Mouse (Mus musculus): Measurements from ENCODE around the gene Tdrd12. TPM values are rescaled to one million over a fixed set of nuclear protein-coding genes. Genes with fewer than 3 reads are reported as not detected.
A peak's percentile ranks its signal among the peaks of the same experiment; 100 is the strongest.

Tdrd12 gene
- polyA plus RNA-seq, 1 experiment from 2014 or later = 0.19 TPM

- H3K4me2 ChIP-seq (replicated peaks; ENCODE audit: low read depth) = no peak overlapping the region
- no peak overlapping the region for H3K9ac ChIP-seq (ENCODE audit: low read length)
- H3K27ac ChIP-seq (replicated peaks) = no peak overlapping the region
- no peaks in the 10 kb centered on the region for H3K27me3 ChIP-seq (ENCODE audit: control insufficient read depth, insufficient read depth, low read length)
- WGBS = 61% methylated on average over 1 of the region's 1 CpGs
- ATAC-seq (ENCODE audit: low FRiP score, low TSS enrichment) (no peak), DNase-seq (ENCODE audit: low spot score) (no peak)
- no peaks in the 10 kb centered on the region for H3K4me1 ChIP-seq (replicated peaks; ENCODE audit: control insufficient read depth, insufficient read depth)
- no peaks in the 10 kb centered on the region for H3K9me3 ChIP-seq (ENCODE audit: control insufficient read depth, low read length)
- H3K36me3 ChIP-seq (ENCODE audit: control insufficient read depth, insufficient read depth, low read length) = no peaks in the 10 kb centered on the region
- no peak overlapping the region for H3K4me3 ChIP-seq (ENCODE audit: low read depth, low read length)
- no peak for TF ChIP-seq EP300 (optimal IDR thresholded peaks at IDR 0.05)
- no peak for TF ChIP-seq CTCF (IDR thresholded peaks at IDR 0.05; ENCODE audit: low read depth)
Measured at GRCm38 (mm10) chr7:35491005-35491404, 46.5 kb downstream of the Tdrd12 start.

GRCm38 (mm10) chr7:35490186-35490585, 47.4 kb downstream of the Tdrd12 start:
- no peaks in the 10 kb centered on the region for H3K4me1 ChIP-seq (replicated peaks; ENCODE audit: control insufficient read depth, insufficient read depth)
- no peak overlapping the region for H3K4me3 ChIP-seq (ENCODE audit: low read depth, low read length)
- 95% methylated on average over 2 of the region's 2 CpGs for WGBS
- DNase-seq (ENCODE audit: low spot score) = no peak
- no peaks in the 10 kb centered on the region for H3K36me3 ChIP-seq (ENCODE audit: control insufficient read depth, insufficient read depth, low read length)
- H3K27me3 ChIP-seq (ENCODE audit: control insufficient read depth, insufficient read depth, low read length) = no peaks in the 10 kb centered on the region
- H3K9ac ChIP-seq (ENCODE audit: low read length) = no peak overlapping the region
- H3K27ac ChIP-seq (replicated peaks) = no peak overlapping the region
- no peak overlapping the region for H3K4me2 ChIP-seq (replicated peaks; ENCODE audit: low read depth)
- no peak for ATAC-seq (ENCODE audit: low FRiP score, low TSS enrichment)
- TF ChIP-seq EP300 (optimal IDR thresholded peaks at IDR 0.05) (no peak), CTCF (IDR thresholded peaks at IDR 0.05; ENCODE audit: low read depth) (no peak)
- H3K9me3 ChIP-seq (ENCODE audit: control insufficient read depth, low read length) = no peaks in the 10 kb centered on the region

GRCm38 (mm10) chr7:35486553-35486952, 51.0 kb downstream of the Tdrd12 start:
- Histone ChIP-seq H3K9ac (ENCODE audit: low read length) (no peak overlapping the region), H3K27me3 (ENCODE audit: control insufficient read depth, insufficient read depth, low read length) (no peaks in the 10 kb centered on the region), H3K9me3 (ENCODE audit: control insufficient read depth, low read length) (no peaks in the 10 kb centered on the region), H3K4me1 (replicated peaks; ENCODE audit: control insufficient read depth, insufficient read depth) (no peaks in the 10 kb centered on the region), H3K27ac (replicated peaks) (no peak overlapping the region), H3K4me2 (replicated peaks; ENCODE audit: low read depth) (no peak overlapping the region), H3K4me3 (ENCODE audit: low read depth, low read length) (no peak overlapping the region), H3K36me3 (ENCODE audit: control insufficient read depth, insufficient read depth, low read length) (no peaks in the 10 kb centered on the region)
- ATAC-seq (ENCODE audit: low FRiP score, low TSS enrichment) (no peak), DNase-seq (ENCODE audit: low spot score) (no peak)
- TF ChIP-seq CTCF (IDR thresholded peaks at IDR 0.05; ENCODE audit: low read depth) (no peak), EP300 (optimal IDR thresholded peaks at IDR 0.05) (no peak)
- WGBS = 78% methylated on average over 8 of the region's 8 CpGs

- no peaks in the 10 kb centered on the region for H3K36me3 ChIP-seq (ENCODE audit: control insufficient read depth, insufficient read depth, low read length)
- H3K9me3 ChIP-seq (ENCODE audit: control insufficient read depth, low read length) = no peaks in the 10 kb centered on the region
- ATAC-seq (ENCODE audit: low FRiP score, low TSS enrichment) = no peak
- TF ChIP-seq CTCF (IDR thresholded peaks at IDR 0.05; ENCODE audit: low read depth) = no peak
- no peak for TF ChIP-seq EP300 (optimal IDR thresholded peaks at IDR 0.05)
- no peak overlapping the region for H3K4me2 ChIP-seq (replicated peaks; ENCODE audit: low read depth)
- DNase-seq (ENCODE audit: low spot score) = no peak
- no peak overlapping the region for H3K9ac ChIP-seq (ENCODE audit: low read length)
- no peak overlapping the region for H3K4me3 ChIP-seq (ENCODE audit: low read depth, low read length)
- no peaks in the 10 kb centered on the region for H3K4me1 ChIP-seq (replicated peaks; ENCODE audit: control insufficient read depth, insufficient read depth)
- no peaks in the 10 kb centered on the region for H3K27me3 ChIP-seq (ENCODE audit: control insufficient read depth, insufficient read depth, low read length)
- 68% methylated on average over 2 of the region's 2 CpGs for WGBS
- no peak overlapping the region for H3K27ac ChIP-seq (replicated peaks)
Measured at GRCm38 (mm10) chr7:35485126-35485525, 52.4 kb downstream of the Tdrd12 start.

GRCm38 (mm10) chr7:35476457-35476856, 61.1 kb downstream of the Tdrd12 start:
- DNase-seq (ENCODE audit: low spot score) (no peak), ATAC-seq (ENCODE audit: low FRiP score, low TSS enrichment) (no peak)
- 39% methylated on average over 2 of the region's 2 CpGs for WGBS
- Histone ChIP-seq H3K4me3 (ENCODE audit: low read depth, low read length) (no peak overlapping the region), H3K9ac (ENCODE audit: low read length) (no peak overlapping the region), H3K4me2 (replicated peaks; ENCODE audit: low read depth) (no peak overlapping the region), H3K27ac (replicated peaks) (no peak overlapping the region), H3K9me3 (ENCODE audit: control insufficient read depth, low read length) (no peaks in the 10 kb centered on the region), H3K4me1 (replicated peaks; ENCODE audit: control insufficient read depth, insufficient read depth) (no peaks in the 10 kb centered on the region), H3K36me3 (ENCODE audit: control insufficient read depth, insufficient read depth, low read length) (no peaks in the 10 kb centered on the region), H3K27me3 (ENCODE audit: control insufficient read depth, insufficient read depth, low read length) (no peaks in the 10 kb centered on the region)
- TF ChIP-seq CTCF (IDR thresholded peaks at IDR 0.05; ENCODE audit: low read depth) (no peak), EP300 (optimal IDR thresholded peaks at IDR 0.05) (no peak)

- peak; percentile 45 for TF ChIP-seq CTCF (IDR thresholded peaks at IDR 0.05; ENCODE audit: low read depth)
- TF ChIP-seq EP300 (optimal IDR thresholded peaks at IDR 0.05) = no peak
- ATAC-seq (ENCODE audit: low FRiP score, low TSS enrichment) = no peak
- 38% methylated on average over 4 of the region's 4 CpGs for WGBS
Measured at GRCm38 (mm10) chr7:35470794-35471193, 66.8 kb downstream of the Tdrd12 start.

More at GRCm38 (mm10) chr7:35470794-35471193, 66.8 kb downstream of the Tdrd12 start:
- Histone ChIP-seq H3K27ac (replicated peaks) (no peak overlapping the region), H3K36me3 (ENCODE audit: control insufficient read depth, insufficient read depth, low read length) (no peaks in the 10 kb centered on the region), H3K9me3 (ENCODE audit: control insufficient read depth, low read length) (no peaks in the 10 kb centered on the region), H3K9ac (ENCODE audit: low read length) (no peak overlapping the region), H3K4me2 (replicated peaks; ENCODE audit: low read depth) (no peak overlapping the region), H3K27me3 (ENCODE audit: control insufficient read depth, insufficient read depth, low read length) (no peaks in the 10 kb centered on the region), H3K4me1 (replicated peaks; ENCODE audit: control insufficient read depth, insufficient read depth) (no peaks in the 10 kb centered on the region), H3K4me3 (ENCODE audit: low read depth, low read length) (no peak overlapping the region)
- DNase-seq (ENCODE audit: low spot score) = no peak
